Comparison of ENCODE assay signal across 18 mouse cellular contexts in genomic region chr5:24904001-24904400, GRCm38 (mm10).
DNase-seq lines count a peak whose midpoint lies in the region; ATAC-seq lines count a peak whose summit lies in the region.
"Had no signal": no experiment of that assay in that cellular context is flagged by ENCODE, and none has a peak within 500 bp of the region (broad histone marks: within the 10 kb centered on the region; RNA-seq: fewer than 3 reads in every experiment).

No protein-coding gene starts in this region.

- no peak overlapping the region for H3K27ac ChIP-seq in liver, embryonic 12.5 days
- H3K27ac ChIP-seq: embryonic facial prominence, embryonic 13.5 days; embryonic facial prominence, embryonic 15.5 days; forebrain, embryonic 10.5 days; forebrain, embryonic 12.5 days had no signal

- no peak overlapping the region for H3K4me2 ChIP-seq in liver, embryonic 12.5 days
- H3K4me2 ChIP-seq: embryonic facial prominence, embryonic 13.5 days; embryonic facial prominence, embryonic 15.5 days; forebrain, embryonic 12.5 days had no signal

- H3K4me3 ChIP-seq in liver, embryonic 12.5 days: no peak overlapping the region
- H3K4me3 ChIP-seq: embryonic facial prominence, embryonic 13.5 days; embryonic facial prominence, embryonic 15.5 days; erythroblast, embryonic 14.5 days; forebrain, embryonic 10.5 days; forebrain, embryonic 12.5 days had no signal

- H3K9me3 ChIP-seq in liver, embryonic 12.5 days (replicated peaks): no peaks in the 10 kb centered on the region
- H3K9me3 ChIP-seq: embryonic facial prominence, embryonic 13.5 days; embryonic facial prominence, embryonic 15.5 days; forebrain, embryonic 10.5 days; forebrain, embryonic 12.5 days had no signal

- H3K4me1 ChIP-seq in liver, embryonic 12.5 days: peaks cover 32% of the 10 kb centered on the region

- no peak overlapping the region for H3K9ac ChIP-seq in liver, embryonic 12.5 days
- H3K9ac ChIP-seq: embryonic facial prominence, embryonic 13.5 days; embryonic facial prominence, embryonic 15.5 days; forebrain, embryonic 12.5 days had no signal

- 74% methylated on average over 4 of the region's 4 CpGs for WGBS in liver, embryonic 12.5 days (ENCODE audit: insufficient replicate concordance)

- 0 out of 2 replicates have a peak, but pooled peaks cover 5% of the 10 kb centered on the region for H3K36me3 ChIP-seq in liver, embryonic 12.5 days
- H3K36me3 ChIP-seq: embryonic facial prominence, embryonic 15.5 days had no signal

- no peak for ATAC-seq in cerebellum, adult (ENCODE audit: insufficient number of reproducible peaks, low FRiP score, low TSS enrichment)
- no peak for ATAC-seq in liver, embryonic 12.5 days
- ATAC-seq: forebrain, embryonic 14.5 days; forebrain, embryonic 16.5 days had no signal

- peaks cover 10% of the 10 kb centered on the region; the same call in 1 of the 2 replicates for H3K27me3 ChIP-seq in liver, embryonic 12.5 days (replicated peaks)
- H3K27me3 ChIP-seq: embryonic facial prominence, embryonic 13.5 days; embryonic facial prominence, embryonic 15.5 days; forebrain, embryonic 12.5 days had no signal

- peak; percentile 32 to 38 for DNase-seq in cerebellum, adult 18-20 months
- peak; percentile 31 for DNase-seq in cerebellum, adult 8-10 months
- no peak for DNase-seq in cerebellum, adult 9-10 months
- peak; percentile 63 for DNase-seq in cerebellum, adult 9-11 months
- DNase-seq in cerebellum, postnatal 25 days: peak; percentile 36 to 39
- DNase-seq: adrenal gland, adult 2 months; adrenal gland, postnatal 10 days; adrenal gland, postnatal 25 days; embryo, embryonic 11 days had no signal
